Mouse (Mus musculus) inflammation-experienced regulatory T-cells (primary cell): ENCODE measurements around the gene Gbgt1. TPM values are rescaled to one million over a fixed set of nuclear protein-coding genes. Genes with fewer than 3 reads are reported as not detected.

Experiments used
- polyA plus RNA-seq, 2 experiments: library from polyadenylated mRNA; unstranded; fragments of 100-300 nt; shearing (Covaris generic); gene quantifications; one replicate each; pipeline ENCODE4 v1.2.1; 2017

The Gbgt1 gene
- 1 to 10 TPM in 1 of 2 experiments, not detected in 1; 1.6 TPM for polyA plus RNA-seq

DNA sequence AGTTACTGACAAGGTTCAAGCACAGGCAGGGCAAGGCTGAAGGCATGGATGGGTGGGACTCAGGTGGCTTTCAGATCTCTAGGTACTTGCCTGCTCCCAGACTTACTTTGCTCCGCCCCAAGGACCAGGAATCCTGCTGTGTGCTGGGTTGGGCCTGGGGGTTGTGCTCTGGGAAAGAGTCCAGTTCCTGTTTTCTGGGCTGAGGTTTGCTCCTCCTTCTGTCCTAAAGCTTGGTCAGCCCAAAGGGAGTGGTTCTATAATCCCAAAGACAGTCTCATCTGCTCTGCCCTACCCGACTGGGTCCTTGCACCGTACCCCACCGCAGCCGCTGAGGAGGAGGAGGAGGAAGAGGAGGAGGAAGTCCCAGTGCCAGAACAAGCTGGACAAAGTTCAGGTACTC lies at the start of gene Gbgt1:
TSS of gene Gbgt1 (plus strand) at position 221 of the 400 bp plus-strand sequence.

DNA sequence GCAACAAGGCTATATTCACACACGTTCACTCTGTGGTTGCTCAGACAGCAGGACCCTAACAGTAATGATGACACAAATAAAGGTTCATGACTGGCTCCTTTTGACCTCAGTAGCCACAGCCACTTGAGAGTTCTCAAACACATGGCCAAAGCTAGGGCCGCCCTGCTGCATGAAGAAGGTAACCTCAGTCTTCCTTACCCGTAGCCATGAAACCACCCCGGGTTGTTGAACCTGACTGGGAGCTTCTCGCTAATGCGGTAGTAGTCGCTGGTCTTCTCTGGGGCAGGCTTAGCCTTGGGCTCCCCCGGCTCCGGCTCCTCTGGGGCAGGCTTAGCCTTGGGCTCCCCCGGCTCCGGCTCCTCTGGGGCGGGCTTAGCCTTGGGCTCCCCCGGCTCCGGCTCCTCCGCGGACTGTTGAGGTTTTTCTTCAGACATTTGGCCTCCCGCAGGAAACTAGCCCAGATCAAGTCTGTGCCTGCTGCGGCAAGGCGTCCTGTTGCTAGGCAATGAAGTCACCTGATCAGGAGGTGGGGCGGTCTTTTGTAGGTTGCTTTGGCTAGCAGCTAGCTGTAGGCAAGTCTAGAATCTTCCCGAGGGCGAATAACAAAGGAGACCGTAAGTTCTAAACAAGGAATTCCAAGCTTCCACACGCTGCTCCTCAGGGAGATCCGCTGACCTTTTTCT lies 30.7 kb upstream of the Gbgt1 start, which contains the start of gene 1700007K13Rik:
TSS of gene 1700007K13Rik (minus strand) at position 497 of the 683 bp plus-strand sequence.

DNA sequence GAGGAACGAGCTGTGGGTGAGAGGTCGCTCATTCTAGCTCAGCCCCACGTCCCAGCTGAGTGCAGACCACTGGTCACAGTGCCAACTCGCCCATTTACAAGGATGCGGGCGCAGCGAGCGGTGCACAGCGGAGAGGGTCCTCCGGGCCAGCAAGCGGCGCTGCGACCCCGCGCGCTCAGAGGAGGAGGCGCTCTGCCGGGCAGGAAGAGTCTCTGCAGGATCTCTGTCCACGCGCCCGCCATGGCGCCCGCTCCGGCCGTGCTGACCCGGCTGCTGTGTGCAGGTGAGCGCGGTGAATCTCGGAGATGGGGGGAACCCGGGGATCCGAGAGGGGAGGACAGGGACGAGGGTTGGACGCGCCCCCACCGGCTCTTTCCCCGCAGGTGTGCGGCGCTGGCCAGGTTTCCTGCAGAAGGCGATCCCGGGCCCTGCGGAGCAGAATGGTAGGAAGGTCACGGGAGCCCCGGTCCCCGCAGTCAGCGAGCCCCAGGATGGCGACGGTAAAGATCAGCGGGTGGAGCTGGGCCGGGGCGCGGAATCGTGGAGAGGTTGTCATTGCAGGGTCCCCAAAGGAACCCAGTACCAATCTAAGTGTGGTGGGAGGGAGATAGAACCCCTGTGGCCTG lies 28.7 kb upstream of the Gbgt1 start, which contains the start of gene Mrps2:
TSS of gene Mrps2 (plus strand) at position 207 of the 626 bp plus-strand sequence.

DNA sequence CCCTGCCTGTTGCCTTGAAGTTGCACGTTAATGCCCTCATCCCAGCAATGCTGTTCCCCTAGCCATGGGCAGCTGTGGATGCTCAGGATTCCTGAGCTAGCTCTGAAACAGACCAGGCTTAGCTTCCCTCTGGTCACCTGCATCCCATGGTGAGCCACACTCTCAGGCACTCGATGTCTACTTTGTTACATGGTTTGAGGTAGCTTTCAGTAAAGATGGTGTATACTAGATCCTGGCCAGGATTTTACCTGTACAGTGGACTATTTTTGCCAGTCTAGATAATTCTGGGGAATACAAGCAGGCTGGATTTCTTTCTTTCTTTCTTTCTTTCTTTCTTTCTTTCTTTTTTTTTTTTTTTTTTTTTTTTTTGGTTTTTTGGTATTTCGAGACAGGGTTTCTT lies 9.1 kb downstream of the Gbgt1 start, which contains the start of gene Gm10134:
TSS of gene Gm10134 (plus strand) at position 301 of the 400 bp plus-strand sequence.

DNA sequence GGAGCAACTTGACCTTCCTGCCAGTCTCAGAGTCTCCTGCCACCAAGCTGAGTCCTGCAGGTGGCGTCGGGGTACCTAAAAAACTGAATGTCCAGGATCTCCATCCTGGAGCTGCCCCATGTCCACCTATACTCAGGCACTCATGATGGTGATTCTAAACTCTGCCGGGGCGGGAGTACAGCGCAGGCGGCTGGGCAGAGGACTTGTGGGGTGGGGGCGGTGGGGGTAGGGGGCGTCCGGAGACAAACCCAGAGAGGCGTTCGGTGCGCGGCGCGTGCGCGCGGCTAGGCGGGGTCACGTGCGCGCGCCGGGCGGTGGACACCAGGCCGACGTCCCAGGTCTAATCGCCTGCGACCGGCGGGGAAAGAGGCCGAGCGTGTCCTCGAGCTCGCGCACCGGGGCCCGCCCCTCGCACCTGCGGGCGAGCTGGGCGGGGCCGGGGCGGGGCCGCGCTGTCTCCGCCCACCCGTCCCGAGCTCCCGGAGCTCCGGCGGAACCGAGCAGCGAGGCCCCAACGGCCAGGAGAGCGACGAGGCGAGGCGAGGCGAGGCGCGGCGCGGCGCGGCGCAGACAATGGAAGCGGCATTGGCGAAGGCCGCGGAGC lies 16.2 kb downstream of the Gbgt1 start, which contains the start of gene Ralgds:
TSS of gene Ralgds (plus strand) at position 328 of the 604 bp plus-strand sequence.

Other genes with a start within 250 kb of the Gbgt1 start
- under 1 TPM in 1 of 2 experiments, not detected in 1; 0.22 TPM for gene Ppp1r26, start 50.1 kb upstream of the Gbgt1 start, polyA plus RNA-seq
- under 1 TPM in 1 of 2 experiments, not detected in 1; 0.59 TPM for gene 1700007K13Rik, start 30.6 kb upstream of the Gbgt1 start, polyA plus RNA-seq
- 10 to 100 TPM; 20.3 to 32.4 TPM for gene Mrps2, start 28.8 kb upstream of the Gbgt1 start, polyA plus RNA-seq
- gene Gm10134, start 9.2 kb downstream of the Gbgt1 start, polyA plus RNA-seq = 1 to 10 TPM; 1.4 TPM
- gene Ralgds, start 16.2 kb downstream of the Gbgt1 start, polyA plus RNA-seq = 10 to 100 TPM; 29.8 to 45.1 TPM
- under 1 TPM in 1 of 2 experiments, not detected in 1; 0.62 TPM for gene Cel, start 66.5 kb downstream of the Gbgt1 start, polyA plus RNA-seq
- 10 to 100 TPM; 20.2 to 22.7 TPM for gene Gtf3c5, start 86.9 kb downstream of the Gbgt1 start, polyA plus RNA-seq
- 1 to 10 TPM in 1 of 2 experiments, under 1 TPM in 1; 0.16 to 1.1 TPM for gene Gfi1b, start 125.1 kb downstream of the Gbgt1 start, polyA plus RNA-seq
- gene Tsc1, start 144.3 kb downstream of the Gbgt1 start, polyA plus RNA-seq = 10 to 100 TPM; 26.7 to 29.9 TPM
- gene Spaca9, start 202.8 kb downstream of the Gbgt1 start, polyA plus RNA-seq = 1 to 10 TPM in 1 of 2 experiments, under 1 TPM in 1; 0.29 to 1.2 TPM
- 1 to 10 TPM in 1 of 2 experiments, not detected in 1; 1.6 TPM for gene Ak8, start 203.3 kb downstream of the Gbgt1 start, polyA plus RNA-seq